Mouse (Mus musculus): Measurements from ENCODE around the gene Rtca. TPM values are rescaled to one million over a fixed set of nuclear protein-coding genes. Genes with fewer than 3 reads are reported as not detected.

Gene Rtca
- polyA plus RNA-seq, 2 experiments, result 18.6 to 27.3 TPM

GRCm38 (mm10) chr3:116464318-116464717 lies 43.7 kb downstream of the Rtca start:
- no peak overlapping the region for H3K9ac ChIP-seq (replicated peaks)
- H3K9me3 ChIP-seq (ENCODE audit: control insufficient read depth, low read length), result no peaks in the 10 kb centered on the region
- H3K27me3 ChIP-seq (ENCODE audit: control insufficient read depth, insufficient read depth, low read length), result no peaks in the 10 kb centered on the region
- DNase-seq (ENCODE audit: low read depth in 3 of 3, low spot score in 3 of 3) (no peak), ATAC-seq (ENCODE audit: insufficient read depth) (no peak)
- TF ChIP-seq EP300 (IDR thresholded peaks at IDR 0.05; ENCODE audit: low read depth) (no peak), CTCF (IDR thresholded peaks at IDR 0.05; ENCODE audit: low read depth) (no peak)
- H3K36me3 ChIP-seq (replicated peaks; ENCODE audit: control insufficient read depth, insufficient read depth, low read depth), result no peaks in the 10 kb centered on the region
- no peaks in the 10 kb centered on the region for H3K4me1 ChIP-seq (replicated peaks; ENCODE audit: control insufficient read depth in 2 of 2, insufficient read depth in 2 of 2, low read length in 1 of 2)
- no peak overlapping the region for H3K4me3 ChIP-seq (ENCODE audit: insufficient read depth in 1 of 2, low read depth in 2 of 2, low read length in 2 of 2)
- 58% methylated on average over 2 of the region's 2 CpGs for WGBS (ENCODE audit: insufficient replicate concordance)
- no peak overlapping the region for H3K27ac ChIP-seq
- no peak overlapping the region for H3K4me2 ChIP-seq (ENCODE audit: low read depth)

GRCm38 (mm10) chr3:116461053-116461452 lies 47.0 kb downstream of the Rtca start:
- Histone ChIP-seq H3K9me3 (ENCODE audit: control insufficient read depth, low read length) (no peaks in the 10 kb centered on the region), H3K4me2 (ENCODE audit: low read depth) (no peak overlapping the region), H3K27ac (no peak overlapping the region), H3K27me3 (ENCODE audit: control insufficient read depth, insufficient read depth, low read length) (no peaks in the 10 kb centered on the region), H3K4me3 (ENCODE audit: insufficient read depth in 1 of 2, low read depth in 2 of 2, low read length in 2 of 2) (no peak overlapping the region), H3K4me1 (replicated peaks; ENCODE audit: control insufficient read depth in 2 of 2, insufficient read depth in 2 of 2, low read length in 1 of 2) (no peaks in the 10 kb centered on the region), H3K9ac (replicated peaks) (no peak overlapping the region), H3K36me3 (replicated peaks; ENCODE audit: control insufficient read depth, insufficient read depth, low read depth) (no peaks in the 10 kb centered on the region)
- ATAC-seq (ENCODE audit: insufficient read depth), result no peak
- TF ChIP-seq EP300 (IDR thresholded peaks at IDR 0.05; ENCODE audit: low read depth) (no peak), CTCF (IDR thresholded peaks at IDR 0.05; ENCODE audit: low read depth) (no peak)
- 44% methylated on average over 4 of the region's 4 CpGs for WGBS (ENCODE audit: insufficient replicate concordance)
- no peak for DNase-seq (ENCODE audit: low read depth in 3 of 3, low spot score in 3 of 3)

GRCm38 (mm10) chr3:116454529-116454928 lies 53.5 kb downstream of the Rtca start:
- Histone ChIP-seq H3K4me1 (replicated peaks; ENCODE audit: control insufficient read depth in 2 of 2, insufficient read depth in 2 of 2, low read length in 1 of 2) (peaks cover 5 to 9% of the 10 kb centered on the region in 2 experiments), H3K9me3 (ENCODE audit: control insufficient read depth, low read length) (no peaks in the 10 kb centered on the region), H3K36me3 (replicated peaks; ENCODE audit: control insufficient read depth, insufficient read depth, low read depth) (no peaks in the 10 kb centered on the region), H3K9ac (replicated peaks) (no peak overlapping the region), H3K27me3 (ENCODE audit: control insufficient read depth, insufficient read depth, low read length) (no peaks in the 10 kb centered on the region), H3K4me2 (ENCODE audit: low read depth) (no peak overlapping the region), H3K27ac (no peak overlapping the region), H3K4me3 (ENCODE audit: insufficient read depth in 1 of 2, low read depth in 2 of 2, low read length in 2 of 2) (no peak overlapping the region)
- DNase-seq (ENCODE audit: low read depth in 3 of 3, low spot score in 3 of 3) (no peak), ATAC-seq (ENCODE audit: insufficient read depth) (no peak)
- TF ChIP-seq EP300 (IDR thresholded peaks at IDR 0.05; ENCODE audit: low read depth) (no peak), CTCF (IDR thresholded peaks at IDR 0.05; ENCODE audit: low read depth) (no peak)
- WGBS (ENCODE audit: insufficient replicate concordance), result 0% methylated on average over 1 of the region's 1 CpGs

GRCm38 (mm10) chr3:116450741-116451140 lies 57.3 kb downstream of the Rtca start:
- no peak overlapping the region for H3K4me3 ChIP-seq (ENCODE audit: insufficient read depth in 1 of 2, low read depth in 2 of 2, low read length in 2 of 2)
- WGBS (ENCODE audit: insufficient replicate concordance), result 33% methylated on average over 3 of the region's 3 CpGs
- ATAC-seq (ENCODE audit: insufficient read depth), result no peak
- no peak overlapping the region for H3K9ac ChIP-seq (replicated peaks)
- no peak overlapping the region for H3K27ac ChIP-seq
- H3K4me1 ChIP-seq (replicated peaks; ENCODE audit: control insufficient read depth in 2 of 2, insufficient read depth in 2 of 2, low read length in 1 of 2), result peaks cover 5 to 9% of the 10 kb centered on the region in 2 experiments
- no peaks in the 10 kb centered on the region for H3K36me3 ChIP-seq (replicated peaks; ENCODE audit: control insufficient read depth, insufficient read depth, low read depth)
- no peak overlapping the region for H3K4me2 ChIP-seq (ENCODE audit: low read depth)
- no peak for DNase-seq (ENCODE audit: low read depth in 3 of 3, low spot score in 3 of 3)
- no peaks in the 10 kb centered on the region for H3K9me3 ChIP-seq (ENCODE audit: control insufficient read depth, low read length)
- H3K27me3 ChIP-seq (ENCODE audit: control insufficient read depth, insufficient read depth, low read length), result no peaks in the 10 kb centered on the region
- TF ChIP-seq EP300 (IDR thresholded peaks at IDR 0.05; ENCODE audit: low read depth) (no peak), CTCF (IDR thresholded peaks at IDR 0.05; ENCODE audit: low read depth) (no peak)

- Histone ChIP-seq H3K36me3 (replicated peaks; ENCODE audit: control insufficient read depth, insufficient read depth, low read depth) (no peaks in the 10 kb centered on the region), H3K9me3 (ENCODE audit: control insufficient read depth, low read length) (no peaks in the 10 kb centered on the region), H3K27me3 (ENCODE audit: control insufficient read depth, insufficient read depth, low read length) (no peaks in the 10 kb centered on the region), H3K27ac (no peak overlapping the region), H3K4me3 (ENCODE audit: insufficient read depth in 1 of 2, low read depth in 2 of 2, low read length in 2 of 2) (no peak overlapping the region), H3K9ac (replicated peaks) (no peak overlapping the region), H3K4me1 (replicated peaks; ENCODE audit: control insufficient read depth in 2 of 2, insufficient read depth in 2 of 2, low read length in 1 of 2) (no peaks in the 10 kb centered on the region), H3K4me2 (ENCODE audit: low read depth) (no peak overlapping the region)
- TF ChIP-seq CTCF (IDR thresholded peaks at IDR 0.05; ENCODE audit: low read depth) (no peak), EP300 (IDR thresholded peaks at IDR 0.05; ENCODE audit: low read depth) (no peak)
- DNase-seq (ENCODE audit: low read depth in 3 of 3, low spot score in 3 of 3), result no peak
- no peak for ATAC-seq (ENCODE audit: insufficient read depth)
- 80% methylated on average over 9 of the region's 9 CpGs for WGBS (ENCODE audit: insufficient replicate concordance)
Observed at GRCm38 (mm10) chr3:116444327-116444726, 63.7 kb downstream of the Rtca start.
